12 mouse cellular contexts compared by ENCODE assay signal in the genomic region with DNA sequence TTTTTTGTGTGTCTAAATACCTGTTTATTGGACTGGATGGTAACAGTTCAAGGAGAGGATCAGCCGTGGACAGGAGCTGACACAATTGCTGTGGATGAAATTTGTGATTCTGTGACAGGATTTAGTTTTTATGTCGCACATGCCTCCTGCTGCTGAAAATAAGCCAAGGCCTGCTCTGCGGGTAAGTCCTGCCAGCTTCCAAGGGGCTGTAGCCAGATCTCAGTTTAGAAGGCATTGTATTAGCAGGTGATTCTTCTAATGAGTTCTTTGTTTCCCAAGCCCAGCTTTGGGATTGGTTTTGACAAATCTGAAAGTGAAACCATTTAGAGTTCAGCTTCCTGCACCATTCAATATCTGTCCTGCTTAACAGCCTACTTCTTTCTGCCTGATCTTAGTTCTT.
DNase-seq lines count a peak whose midpoint lies in the region; ATAC-seq and TF ChIP-seq lines count a peak whose summit lies in the region.
"Had no signal": no experiment of that assay in that cellular context is flagged by ENCODE, and none has a peak within 500 bp of the region (broad histone marks: within the 10 kb centered on the region; RNA-seq: fewer than 3 reads in every experiment).

No protein-coding gene starts in this region.

- 48% methylated on average over 3 of the region's 3 CpGs for WGBS in forebrain, embryonic 14.5 days
- 37% methylated on average over 3 of the region's 3 CpGs for WGBS in forebrain, embryonic 15.5 days
- WGBS in kidney, adult 2 months, result 58% methylated on average over 3 of the region's 3 CpGs
- WGBS in embryonic facial prominence, embryonic 10.5 days, result 82% methylated on average over 3 of the region's 3 CpGs
- WGBS in forebrain, embryonic 11.5 days, result 72% methylated on average over 3 of the region's 3 CpGs

- ATAC-seq in forebrain, embryonic 14.5 days, result no peak
- ATAC-seq in forebrain, embryonic 15.5 days (replicated peaks), result no peak
- no peak for ATAC-seq in forebrain, embryonic 11.5 days (replicated peaks; ENCODE audit: low FRiP score)
- ATAC-seq: forebrain, embryonic 13.5 days had no signal

- H3K4me2 ChIP-seq in forebrain, embryonic 14.5 days (ENCODE audit: low read length), result no peak overlapping the region
- no peak overlapping the region for H3K4me2 ChIP-seq in forebrain, embryonic 15.5 days (replicated peaks)
- H3K4me2 ChIP-seq in forebrain, embryonic 11.5 days (ENCODE audit: low read depth, low read length, severe bottlenecking), result no peak overlapping the region
- H3K4me2 ChIP-seq: forebrain, embryonic 13.5 days had no signal

- TF ChIP-seq POLR2A in kidney, adult 2 months (IDR thresholded peaks at IDR 0.05; ENCODE audit: low read depth, low read length), result no peak

- no peaks in the 10 kb centered on the region for H3K9me3 ChIP-seq in forebrain, embryonic 14.5 days (replicated peaks; ENCODE audit: control insufficient read depth, low read length)
- H3K9me3 ChIP-seq in forebrain, embryonic 15.5 days, result no peaks in the 10 kb centered on the region
- no peaks in the 10 kb centered on the region for H3K9me3 ChIP-seq in embryonic facial prominence, embryonic 10.5 days
- no peaks in the 10 kb centered on the region for H3K9me3 ChIP-seq in forebrain, embryonic 11.5 days (ENCODE audit: control insufficient read depth, low read length)
- H3K9me3 ChIP-seq: forebrain, embryonic 13.5 days had no signal

- no peak overlapping the region for H3K4me3 ChIP-seq in forebrain, embryonic 14.5 days (ENCODE audit: low read depth, low read length)
- no peak overlapping the region for H3K4me3 ChIP-seq in forebrain, embryonic 15.5 days
- no peak overlapping the region for H3K4me3 ChIP-seq in kidney, adult 2 months (ENCODE audit: insufficient read depth, low read depth, low read length)
- no peak overlapping the region for H3K4me3 ChIP-seq in embryonic facial prominence, embryonic 10.5 days
- H3K4me3 ChIP-seq in forebrain, embryonic 11.5 days (ENCODE audit: low read depth, low read length), result no peak overlapping the region
- H3K4me3 ChIP-seq: forebrain, embryonic 13.5 days had no signal

- H3K27me3 ChIP-seq in forebrain, embryonic 14.5 days (replicated peaks; ENCODE audit: control insufficient read depth, insufficient read depth, low read length), result no peaks in the 10 kb centered on the region
- no peaks in the 10 kb centered on the region for H3K27me3 ChIP-seq in forebrain, embryonic 15.5 days
- H3K27me3 ChIP-seq in kidney, adult 2 months (replicated peaks; ENCODE audit: control insufficient read depth, insufficient read depth, low read length), result no peaks in the 10 kb centered on the region
- no peaks in the 10 kb centered on the region for H3K27me3 ChIP-seq in embryonic facial prominence, embryonic 10.5 days (replicated peaks; ENCODE audit: low read depth, poor library complexity, severe bottlenecking)
- H3K27me3 ChIP-seq in forebrain, embryonic 11.5 days (ENCODE audit: control insufficient read depth, insufficient read depth, low read length), result no peaks in the 10 kb centered on the region
- H3K27me3 ChIP-seq: forebrain, embryonic 13.5 days had no signal

- no peaks in the 10 kb centered on the region for H3K36me3 ChIP-seq in forebrain, embryonic 14.5 days (ENCODE audit: control insufficient read depth, insufficient read depth, low read length)
- H3K36me3 ChIP-seq in forebrain, embryonic 15.5 days, result no peaks in the 10 kb centered on the region
- H3K36me3 ChIP-seq in kidney, adult 2 months (ENCODE audit: control insufficient read depth, insufficient read depth, low read length), result no peaks in the 10 kb centered on the region
- no peaks in the 10 kb centered on the region for H3K36me3 ChIP-seq in embryonic facial prominence, embryonic 10.5 days (replicated peaks)
- H3K36me3 ChIP-seq in forebrain, embryonic 11.5 days (ENCODE audit: control insufficient read depth, insufficient read depth, low read length), result no peaks in the 10 kb centered on the region

- no peak for TF ChIP-seq CTCF in kidney, adult 2 months (conservative IDR thresholded peaks at IDR 0.05; ENCODE audit: insufficient read depth, insufficient read length, low read depth, low read length)

- H3K27ac ChIP-seq in forebrain, embryonic 14.5 days (ENCODE audit: low read depth, low read length), result no peak overlapping the region
- H3K27ac ChIP-seq in forebrain, embryonic 15.5 days (replicated peaks), result no peak overlapping the region
- H3K27ac ChIP-seq in kidney, adult 2 months (ENCODE audit: insufficient read depth, low read depth, low read length), result no peak overlapping the region
- H3K27ac ChIP-seq in embryonic facial prominence, embryonic 10.5 days (replicated peaks), result no peak overlapping the region
- no peak overlapping the region for H3K27ac ChIP-seq in forebrain, embryonic 11.5 days (ENCODE audit: low read depth, low read length)
- H3K27ac ChIP-seq: forebrain, embryonic 13.5 days had no signal

- peak; percentile 20 for DNase-seq in forebrain, embryonic 14.5 days (ENCODE audit: low spot score)
- DNase-seq in kidney, adult 2 months, result peak; percentile 51
- no peak for DNase-seq in kidney, postnatal 10 days
- peak; percentile 74 for DNase-seq in Muller cell, postnatal 12 days (ENCODE audit: inconsistent ontology term)
- DNase-seq in cerebellum, adult 9-11 months, result peak; percentile 66
- no peak for DNase-seq in embryonic facial prominence, embryonic 10.5 days (ENCODE audit: low spot score)
- no peak for DNase-seq in forebrain, embryonic 11.5 days (ENCODE audit: low spot score)
- DNase-seq: kidney, postnatal 25 days; lung, adult 18-20 months; thymus, adult 18-20 months had no signal

- H3K4me1 ChIP-seq in forebrain, embryonic 14.5 days (ENCODE audit: control insufficient read depth, insufficient read depth, low read length), result no peaks in the 10 kb centered on the region
- peaks cover 5% of the 10 kb centered on the region for H3K4me1 ChIP-seq in forebrain, embryonic 15.5 days
- 0 out of 2 replicates have a peak, but pooled peaks cover 3% of the 10 kb centered on the region for H3K4me1 ChIP-seq in kidney, adult 2 months (ENCODE audit: control insufficient read depth, insufficient read depth, low read length)
- H3K4me1 ChIP-seq in embryonic facial prominence, embryonic 10.5 days, result peaks cover 27% of the 10 kb centered on the region
- H3K4me1 ChIP-seq in forebrain, embryonic 11.5 days (replicated peaks; ENCODE audit: control insufficient read depth, insufficient read depth, low read length), result no peaks in the 10 kb centered on the region

- no peak overlapping the region for H3K9ac ChIP-seq in forebrain, embryonic 14.5 days (ENCODE audit: low read length)
- H3K9ac ChIP-seq in forebrain, embryonic 15.5 days (replicated peaks), result no peak overlapping the region
- H3K9ac ChIP-seq in forebrain, embryonic 11.5 days (ENCODE audit: low read length), result no peak overlapping the region
- H3K9ac ChIP-seq: forebrain, embryonic 13.5 days had no signal

Comparison
In these comparisons a context has a peak if more than half of its experiments do, and no peak if none do; other contexts are left out.
1. DNase-seq: peak in forebrain, embryonic 14.5 days (single experiment), kidney, adult 2 months (single experiment), Muller cell, postnatal 12 days (single experiment) and cerebellum, adult 9-11 months (single experiment); none in kidney, postnatal 10 days (single experiment), embryonic facial prominence, embryonic 10.5 days (single experiment) and forebrain, embryonic 11.5 days (single experiment).